Mouse (Mus musculus) heart, postnatal 0 days (tissue): ENCODE measurements around the gene Zfr. TPM values are rescaled to one million over a fixed set of nuclear protein-coding genes. Genes with fewer than 3 reads are reported as not detected.
A peak's percentile ranks its signal among the peaks of the same experiment; 100 is the strongest.
"Not testable (repeated sequence)": the region's sequence is repeated elsewhere in the genome, so short reads cannot be mapped to it uniquely, and the experiment has no call there.

Source experiments
- ATAC-seq: fragments of 200-750 bp; cut with Nextera tagmentation; 2 replicates; pipeline ENCODE4 v1.8.0; 2017; ENCODE audit warnings: low read depth, moderate number of reproducible peaks, moderate library complexity; ENCODE audit not compliant: insufficient read depth
- DNase-seq: peaks from one replicate; pipeline ENCODE4 v3.0.0-alpha.2; 2016; ENCODE audit warnings: low spot score
- H3K27ac ChIP-seq: fragments of 300-500 bp; sonication (generic); 2 replicates; pipeline ENCODE4 v1.5.1; 2014; ENCODE audit warnings: low read depth, mild to moderate bottlenecking
- H3K27me3 ChIP-seq: fragments of 300-500 bp; sonication (generic); 2 replicates; pipeline ENCODE4 v1.6.1; 2014; ENCODE audit warnings: low read length, mixed read lengths; ENCODE audit not compliant: control insufficient read depth, insufficient read depth
- H3K36me3 ChIP-seq: fragments of 300-500 bp; sonication (generic); replicated peaks from 2 replicates; pipeline ENCODE4 v1.6.1; 2014; ENCODE audit warnings: low read length, mixed read lengths; ENCODE audit not compliant: control insufficient read depth, insufficient read depth
- H3K4me1 ChIP-seq: fragments of 300-500 bp; sonication (generic); 2 replicates; pipeline ENCODE4 v1.6.1; 2014; ENCODE audit warnings: antibody characterized with exemption; ENCODE audit not compliant: control insufficient read depth, insufficient read depth
- H3K4me2 ChIP-seq: fragments of 300-500 bp; sonication (generic); 2 replicates; pipeline ENCODE4 v1.6.1; 2014; ENCODE audit warnings: low read depth, mild to moderate bottlenecking, low read length, moderate library complexity
- H3K4me3 ChIP-seq: fragments of 300-500 bp; sonication (generic); 2 replicates; pipeline ENCODE4 v1.5.1; 2014; ENCODE audit warnings: low read depth, low read length
- H3K9ac ChIP-seq: fragments of 300-500 bp; sonication (generic); replicated peaks from 2 replicates; pipeline ENCODE4 v1.6.1; 2014; ENCODE audit warnings: low read depth, low read length, mixed read lengths
- H3K9me3 ChIP-seq: fragments of 300-500 bp; sonication (generic); replicated peaks from 2 replicates; pipeline ENCODE4 v1.6.1; 2016; ENCODE audit warnings: low read length; ENCODE audit not compliant: control insufficient read depth
- CTCF ChIP-seq: IDR thresholded peaks from 2 replicates; pipeline ENCODE4 v1.5.1; 2016; ENCODE audit warnings: antibody characterized with exemption, control low read depth, low read depth
- EP300 ChIP-seq: IDR thresholded peaks from 2 replicates; pipeline ENCODE4 v1.6.1; 2016; ENCODE audit warnings: antibody characterized with exemption, low read depth
- WGBS: fragments of 180-500 bp; shearing (Covaris S2); extraction: QIAGEN DNeasy Blood & Tissue Kit; methylation state at CpG from one replicate; pipeline ENCODE4 v1.1.7; 2014; 5-methylcytosine and 5-hydroxymethylcytosine counted together
- polyA plus RNA-seq: library from polyadenylated mRNA; unstranded; fragments of >200 nt; fragmentation: Nextera tagmentation; extraction: Ambion mirVana; gene quantifications from 2 replicates; pipeline ENCODE4 v1.2.1, GENCODE M21; 2015
- total RNA-seq: library from RNA; depleted of rRNA; stranded (reverse); fragments of >200 nt; gene quantifications from 2 replicates; pipeline ENCODE4 v1.2.3, GENCODE M21; 2014; ENCODE audit warnings: low replicate concordance

Zfr gene
- total and polyA plus RNA-seq, 2 experiments from 2014 or later: 74.3 to 119 TPM

DNA sequence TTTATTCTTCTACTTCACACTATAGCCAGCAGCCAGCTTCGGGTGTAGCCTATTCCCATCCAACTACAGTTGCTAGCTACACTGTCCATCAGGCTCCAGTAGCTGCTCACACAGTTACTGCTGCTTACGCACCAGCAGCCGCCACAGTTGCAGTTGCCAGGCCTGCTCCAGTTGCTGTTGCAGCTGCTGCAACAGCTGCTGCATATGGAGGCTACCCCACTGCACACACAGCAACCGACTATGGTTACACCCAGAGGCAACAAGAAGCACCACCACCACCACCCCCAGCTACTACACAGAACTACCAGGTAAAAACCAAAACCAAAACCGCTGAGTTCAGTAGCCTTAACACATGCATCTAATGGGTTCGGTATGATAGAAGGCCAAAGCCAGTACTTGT lies 18.7 kb downstream of the Zfr start:
- 78% methylated on average over 6 of the region's 6 CpGs for WGBS
- Histone ChIP-seq H3K36me3 (peaks cover 24% of the 10 kb centered on the region), H3K27me3 (no peaks in the 10 kb centered on the region), H3K9ac (no peak overlapping the region), H3K9me3 (no peaks in the 10 kb centered on the region), H3K27ac (no peak overlapping the region), H3K4me3 (no peak overlapping the region), H3K4me2 (no peak overlapping the region), H3K4me1 (peaks cover 29% of the 10 kb centered on the region)
- no peak for DNase-seq
- TF ChIP-seq EP300 (no peak), CTCF (no peak)
- no peak for ATAC-seq

DNA sequence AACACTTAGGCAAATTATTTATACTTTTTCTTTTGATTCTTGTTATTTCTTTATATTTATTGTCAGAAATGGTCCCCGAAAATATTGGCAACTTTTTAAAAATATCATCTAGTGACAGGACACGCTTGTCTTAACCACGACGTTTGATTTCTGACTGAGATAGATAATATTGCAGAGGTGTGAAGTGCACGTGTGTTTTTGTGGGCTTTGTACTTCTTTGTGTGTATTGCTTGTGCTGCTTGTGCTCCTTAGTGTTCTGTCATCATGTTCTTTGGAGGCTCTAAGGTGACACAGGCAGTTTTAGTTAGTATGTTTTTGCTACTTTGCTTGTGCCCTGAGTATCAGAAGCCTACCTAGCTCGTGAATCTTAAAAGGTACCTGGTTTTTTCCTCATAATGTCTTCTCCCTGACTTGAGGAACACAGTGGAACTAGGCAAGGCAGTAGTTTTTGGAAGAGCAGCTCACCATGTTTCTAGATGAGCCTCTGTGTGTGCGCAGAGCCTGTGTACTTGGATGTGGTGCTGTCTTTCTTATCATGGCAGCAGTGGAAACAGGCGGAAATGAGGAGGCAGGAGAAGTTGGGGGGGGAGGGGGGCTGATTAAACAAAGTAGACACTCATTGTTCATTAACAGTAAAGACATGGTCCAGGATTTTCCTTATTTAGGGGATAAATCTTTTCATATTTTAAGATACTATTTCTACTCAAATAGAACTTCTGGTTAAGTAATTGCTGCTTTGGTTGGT lies 23.5 kb downstream of the Zfr start:
- H3K27me3 ChIP-seq: no peaks in the 10 kb centered on the region
- no peak overlapping the region for H3K4me2 ChIP-seq
- DNase-seq: no peak
- TF ChIP-seq CTCF: no peak
- no peak for TF ChIP-seq EP300
- no peak overlapping the region for H3K4me3 ChIP-seq
- no peak for ATAC-seq
- peaks cover 4% of the 10 kb centered on the region; the same call in 1 of the 2 replicates for H3K4me1 ChIP-seq
- WGBS: 57% methylated on average over 8 of the region's 8 CpGs
- H3K9ac ChIP-seq: no peak overlapping the region
- 0 out of 2 replicates have a peak overlapping the region, but pooled peaks have one; percentile 11 for H3K27ac ChIP-seq
- H3K9me3 ChIP-seq: no peaks in the 10 kb centered on the region
- peaks cover 33% of the 10 kb centered on the region for H3K36me3 ChIP-seq

DNA sequence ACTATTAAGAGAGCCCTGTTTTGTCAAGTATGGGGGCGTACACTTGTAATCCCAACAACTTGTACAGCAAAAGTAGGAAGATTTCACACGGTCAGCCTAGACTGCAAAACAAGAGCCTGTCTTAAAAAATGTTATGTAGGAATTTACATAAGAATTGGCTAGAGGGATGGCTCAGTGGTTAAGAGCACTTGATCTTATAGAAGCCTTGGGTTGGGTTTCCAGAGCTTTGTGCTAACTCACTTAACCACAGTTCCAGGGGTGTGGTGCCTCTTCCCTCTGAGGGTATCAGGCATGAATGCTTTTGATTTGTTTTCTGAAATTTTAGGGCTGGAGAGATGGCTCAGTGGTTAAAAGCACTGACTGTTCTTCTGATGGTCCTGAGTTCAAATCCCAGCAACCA lies 29.8 kb downstream of the Zfr start:
- Histone ChIP-seq H3K4me2 (no peak overlapping the region), H3K9ac (no peak overlapping the region), H3K27me3 (no peaks in the 10 kb centered on the region), H3K9me3 (no peaks in the 10 kb centered on the region), H3K27ac (no peak overlapping the region), H3K36me3 (peaks cover 58% of the 10 kb centered on the region), H3K4me1 (no peaks in the 10 kb centered on the region), H3K4me3 (no peak overlapping the region)
- no peak for DNase-seq
- ATAC-seq: no peak
- TF ChIP-seq CTCF (no peak), EP300 (no peak)
- WGBS: 96% methylated on average over 2 of the region's 2 CpGs

DNA sequence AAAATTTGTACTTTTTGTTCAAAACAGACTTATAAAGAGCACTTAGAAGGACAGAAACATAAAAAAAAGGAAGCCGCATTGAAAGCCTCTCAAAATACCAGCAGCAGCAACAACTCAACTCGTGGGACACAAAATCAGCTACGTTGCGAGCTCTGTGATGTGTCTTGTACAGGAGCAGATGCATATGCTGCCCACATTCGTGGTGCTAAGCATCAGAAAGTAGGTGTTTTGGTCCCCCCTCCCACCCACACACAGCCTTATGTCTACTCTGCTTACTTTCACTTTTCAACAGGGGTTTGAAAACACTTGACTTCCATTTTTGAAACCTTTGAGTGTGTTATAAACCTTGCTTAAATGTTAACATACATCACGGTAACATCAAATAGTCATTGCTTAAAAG lies 31.9 kb downstream of the Zfr start:
- no peak overlapping the region for H3K4me2 ChIP-seq
- H3K27ac ChIP-seq: no peak overlapping the region
- 90% methylated on average over 6 of the region's 6 CpGs for WGBS
- H3K4me3 ChIP-seq: no peak overlapping the region
- no peaks in the 10 kb centered on the region for H3K4me1 ChIP-seq
- peaks cover 67% of the 10 kb centered on the region for H3K36me3 ChIP-seq
- no peaks in the 10 kb centered on the region for H3K9me3 ChIP-seq
- H3K9ac ChIP-seq: no peak overlapping the region
- DNase-seq (no peak), ATAC-seq (no peak)
- TF ChIP-seq CTCF (no peak), EP300 (no peak)
- no peaks in the 10 kb centered on the region for H3K27me3 ChIP-seq

DNA sequence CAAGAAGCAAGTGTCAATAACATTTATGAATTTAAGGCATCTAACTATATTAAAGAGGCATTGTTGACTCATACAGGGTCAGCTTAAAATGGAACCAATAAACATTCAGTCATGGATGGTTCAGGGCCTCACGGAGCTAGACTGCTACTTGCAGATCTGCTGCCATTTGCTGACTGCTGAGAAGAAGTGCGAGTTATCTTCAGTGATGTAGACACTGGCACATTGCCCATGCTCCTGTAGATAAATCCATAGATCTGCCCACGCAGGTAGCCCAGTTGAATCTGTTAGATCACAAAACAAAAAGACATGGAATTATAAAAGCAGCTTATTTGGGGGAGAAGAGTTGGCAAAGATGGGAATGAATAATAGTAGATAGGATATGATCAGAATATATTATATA lies 36.1 kb downstream of the Zfr start:
- DNase-seq: no peak
- H3K4me3 ChIP-seq: no peak overlapping the region
- H3K9me3 ChIP-seq: no peaks in the 10 kb centered on the region
- H3K27ac ChIP-seq: no peak overlapping the region
- ATAC-seq: no peak
- H3K4me2 ChIP-seq: no peak overlapping the region
- TF ChIP-seq CTCF (no peak), EP300 (no peak)
- H3K4me1 ChIP-seq: no peaks in the 10 kb centered on the region
- no peak overlapping the region for H3K9ac ChIP-seq
- peaks cover 79% of the 10 kb centered on the region for H3K36me3 ChIP-seq
- H3K27me3 ChIP-seq: no peaks in the 10 kb centered on the region
- 54% methylated on average over 3 of the region's 3 CpGs for WGBS

DNA sequence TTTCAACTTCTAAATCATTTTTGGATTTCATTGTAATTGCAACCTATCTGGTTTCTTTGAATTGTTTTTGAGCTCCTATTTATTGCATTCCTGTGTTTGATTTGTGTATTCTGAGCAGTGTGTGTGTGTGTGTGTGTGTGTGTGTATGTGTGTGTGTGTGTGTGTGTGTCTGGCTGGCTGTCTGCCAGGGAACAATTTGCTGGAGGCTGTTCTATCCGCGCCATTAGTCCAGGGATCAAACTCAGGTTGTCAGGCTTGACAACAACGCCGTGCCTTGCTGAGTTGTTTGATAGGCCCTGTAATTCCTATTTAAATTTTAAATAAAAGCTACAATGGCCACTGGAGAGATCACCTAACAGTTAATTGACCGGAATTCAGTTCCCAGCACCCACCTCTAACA lies 60.5 kb downstream of the Zfr start:
- H3K9me3 ChIP-seq: no peaks in the 10 kb centered on the region
- TF ChIP-seq CTCF: no peak
- no peak for TF ChIP-seq EP300
- H3K4me2 ChIP-seq: no peak overlapping the region
- WGBS: 76% methylated on average over 5 of the region's 5 CpGs
- ATAC-seq: no peak
- no peak overlapping the region for H3K9ac ChIP-seq
- H3K27ac ChIP-seq: no peak overlapping the region
- no peaks in the 10 kb centered on the region for H3K27me3 ChIP-seq
- no peaks in the 10 kb centered on the region for H3K4me1 ChIP-seq
- no peak overlapping the region for H3K4me3 ChIP-seq
- H3K36me3 ChIP-seq: peaks cover 70% of the 10 kb centered on the region
- no peak for DNase-seq

DNA sequence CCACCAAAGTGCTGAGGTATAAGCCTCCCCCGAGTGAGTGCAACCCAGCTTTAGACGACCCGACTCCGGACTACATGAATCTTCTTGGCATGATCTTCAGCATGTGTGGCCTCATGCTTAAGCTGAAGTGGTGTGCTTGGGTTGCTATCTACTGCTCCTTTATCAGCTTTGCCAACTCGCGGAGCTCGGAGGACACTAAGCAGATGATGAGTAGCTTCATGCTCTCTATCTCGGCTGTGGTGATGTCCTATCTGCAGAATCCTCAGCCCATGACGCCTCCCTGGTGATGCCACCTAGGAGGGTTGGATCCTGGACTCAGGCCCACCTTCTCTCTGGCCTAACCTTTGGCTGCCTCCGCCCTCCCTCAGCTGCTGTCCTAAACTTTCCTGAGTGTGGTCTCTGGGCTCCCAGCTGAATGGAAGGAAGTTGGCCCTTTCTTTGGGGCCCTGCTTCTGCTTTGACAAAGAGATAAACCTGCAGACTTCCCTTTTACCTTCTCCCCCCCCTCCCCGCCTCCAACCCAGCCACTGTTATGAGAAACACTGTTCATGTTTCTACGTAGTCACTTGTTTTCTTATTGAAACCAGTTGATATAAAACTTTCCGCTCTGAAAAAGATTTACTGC lies 63.7 kb downstream of the Zfr start:
- not testable (repeated sequence) for H3K27me3 ChIP-seq, H3K4me1 ChIP-seq, H3K9me3 ChIP-seq, H3K27ac ChIP-seq, H3K9ac ChIP-seq, H3K4me2 ChIP-seq, ATAC-seq, DNase-seq, H3K4me3 ChIP-seq
- H3K36me3 ChIP-seq: peaks cover 55% of the 10 kb centered on the region
- 64% methylated on average over 13 of the region's 13 CpGs for WGBS
